Mouse (Mus musculus) MEL (cell line): ENCODE results near the gene Ebna1bp2. TPM values are rescaled to one million over a fixed set of nuclear protein-coding genes. Genes with fewer than 3 reads are reported as not detected.

ENCODE experiments used
- DNase-seq: peaks from one replicate; pipeline ENCODE4 v3.0.0; 2011; ENCODE audit warnings: low read depth, low spot score
- H3K27ac ChIP-seq: 2 replicates; pipeline ENCODE4 v1.5.1; 2012; ENCODE audit warnings: low read depth, mild to moderate bottlenecking, control low read depth, low read length, moderate library complexity; ENCODE audit not compliant: control insufficient read depth
- H3K27me3 ChIP-seq, 2 experiments: fragments of 150-350 bp in 1 of 2; sonication (generic) in 1 of 2; 2 replicates each; pipeline ENCODE4 v1.6.1; 2012; ENCODE audit warnings: low read length in 2 of 2, mild to moderate bottlenecking in 2 of 2, improper control_type of control experiment in 1 of 2, moderate library complexity in 1 of 2; ENCODE audit not compliant: insufficient read depth in 2 of 2, control insufficient read depth in 1 of 2
- H3K36me3 ChIP-seq, 2 experiments: 2 replicates each; pipeline ENCODE4 v1.6.1; 2012 to 2014; ENCODE audit warnings: low read length in 2 of 2, improper control_type of control experiment in 1 of 2, inconsistent platforms in 1 of 2, mild to moderate bottlenecking in 1 of 2; ENCODE audit not compliant: insufficient read depth in 2 of 2, control insufficient read depth in 1 of 2
- H3K4me1 ChIP-seq, 2 experiments: fragments of 150-350 bp in 1 of 2; sonication (generic) in 1 of 2; 2 replicates each; pipeline ENCODE4 v1.6.1; 2012; ENCODE audit warnings: low read length in 2 of 2, improper control_type of control experiment in 1 of 2, mild to moderate bottlenecking in 1 of 2; ENCODE audit not compliant: insufficient read depth in 2 of 2, control insufficient read depth in 1 of 2
- H3K4me3 ChIP-seq, 2 experiments: fragments of 150-350 bp in 1 of 2; sonication (generic) in 1 of 2; 2 replicates each; pipeline ENCODE4 v1.5.1; 2012; ENCODE audit warnings: low read depth in 2 of 2, low read length in 2 of 2, mild to moderate bottlenecking in 2 of 2, moderate library complexity in 2 of 2, control low read depth in 1 of 2, improper control_type of control experiment in 1 of 2; ENCODE audit not compliant: control insufficient read depth in 1 of 2, insufficient read depth in 1 of 2
- H3K79me2 ChIP-seq: 2 replicates; pipeline ENCODE4 v1.6.1; 2012; ENCODE audit warnings: mild to moderate bottlenecking, low read length, moderate library complexity; ENCODE audit not compliant: control insufficient read depth, poor library complexity, insufficient read depth
- H3K9ac ChIP-seq: 2 replicates; pipeline ENCODE4 v1.6.1; 2012; ENCODE audit warnings: low read depth, mild to moderate bottlenecking, control low read depth, low read length, moderate library complexity; ENCODE audit not compliant: control insufficient read depth, poor library complexity, severe bottlenecking
- H3K9me3 ChIP-seq: fragments of 150-350 bp; sonication (generic); replicated peaks from 2 replicates; pipeline ENCODE4 v1.6.1; 2012; ENCODE audit warnings: mild to moderate bottlenecking, low read length, improper control_type of control experiment, moderate library complexity; ENCODE audit not compliant: insufficient read depth
- BHLHE40 ChIP-seq: IDR thresholded peaks from 2 replicates; pipeline ENCODE4 v1.6.1; 2012; ENCODE audit warnings: low read depth, mild to moderate bottlenecking, inconsistent platforms, low read length, improper control_type of control experiment, borderline replicate concordance
- CHD1 ChIP-seq: IDR thresholded peaks from 2 replicates; pipeline ENCODE4 v1.6.1; 2012; ENCODE audit warnings: low read depth, mild to moderate bottlenecking, inconsistent platforms, low read length, improper control_type of control experiment
- CHD2 ChIP-seq: IDR thresholded peaks from 2 replicates; pipeline ENCODE4 v1.6.1; 2011; ENCODE audit warnings: low read length, improper control_type of control experiment
- CTCF ChIP-seq, 3 experiments: IDR thresholded peaks in 2 of 3; conservative IDR thresholded peaks in 1 of 3; 2 replicates each; pipeline ENCODE4 v1.5.1; 2011 to 2012; ENCODE audit warnings: low read length in 3 of 3, low read depth in 2 of 3, mild to moderate bottlenecking in 2 of 3, improper control_type of control experiment in 1 of 3, inconsistent platforms in 1 of 3, mixed read lengths in 1 of 3, moderate library complexity in 1 of 3; ENCODE audit not compliant: control insufficient read depth in 1 of 3, insufficient read depth in 1 of 3, poor library complexity in 1 of 3, severe bottlenecking in 1 of 3
- E2F4 ChIP-seq: IDR thresholded peaks from 2 replicates; pipeline ENCODE4 v1.6.1; 2011; ENCODE audit warnings: low read depth, low read length, improper control_type of control experiment, borderline replicate concordance
- ELF1 ChIP-seq: IDR thresholded peaks from 2 replicates; pipeline ENCODE4 v1.6.1; 2014; ENCODE audit warnings: low read depth, mild to moderate bottlenecking, inconsistent platforms, low read length, improper control_type of control experiment, moderate library complexity
- ETS1 ChIP-seq: IDR thresholded peaks from 2 replicates; pipeline ENCODE4 v1.6.1; 2012; ENCODE audit warnings: low read depth, mild to moderate bottlenecking, inconsistent platforms, low read length, improper control_type of control experiment, moderate library complexity
- GABPA ChIP-seq: IDR thresholded peaks from 2 replicates; pipeline ENCODE4 v1.6.1; 2012; ENCODE audit warnings: low read depth, mild to moderate bottlenecking, inconsistent platforms, low read length, improper control_type of control experiment, moderate library complexity
- GATA1 ChIP-seq: IDR thresholded peaks from 2 replicates; pipeline ENCODE4 v1.6.1; 2011; ENCODE audit warnings: low read depth, low read length, improper control_type of control experiment
- HCFC1 ChIP-seq: IDR thresholded peaks from 2 replicates; pipeline ENCODE4 v1.6.1; 2012; ENCODE audit warnings: low read depth, mild to moderate bottlenecking, inconsistent platforms, low read length, improper control_type of control experiment, moderate library complexity
- JUND ChIP-seq: IDR thresholded peaks from 2 replicates; pipeline ENCODE4 v1.6.1; 2011; ENCODE audit warnings: low read depth, mild to moderate bottlenecking, improper control_type of control experiment, low read length
- KAT2A ChIP-seq: conservative IDR thresholded peaks from 2 replicates; pipeline ENCODE4 v1.6.1; 2012; ENCODE audit warnings: low read depth, low read length, improper control_type of control experiment, inconsistent platforms
- MAZ ChIP-seq: IDR thresholded peaks from 2 replicates; pipeline ENCODE4 v1.6.1; 2012; ENCODE audit warnings: low read depth, mild to moderate bottlenecking, inconsistent platforms, low read length, improper control_type of control experiment
- MEF2A ChIP-seq: IDR thresholded peaks from 2 replicates; pipeline ENCODE4 v1.6.1; 2014; ENCODE audit warnings: low read depth, mild to moderate bottlenecking, inconsistent platforms, low read length, improper control_type of control experiment; ENCODE audit not compliant: poor library complexity, insufficient replicate concordance, severe bottlenecking; ENCODE audit errors: extremely low read depth
- MYB ChIP-seq: IDR thresholded peaks from 2 replicates; pipeline ENCODE4 v1.6.1; 2011; ENCODE audit warnings: mild to moderate bottlenecking, low read depth, low read length, improper control_type of control experiment
- NRF1 ChIP-seq: IDR thresholded peaks from 2 replicates; pipeline ENCODE4 v1.6.1; 2014; ENCODE audit warnings: low read depth, mild to moderate bottlenecking, inconsistent platforms, low read length, improper control_type of control experiment, moderate library complexity; ENCODE audit not compliant: poor library complexity, insufficient read depth, severe bottlenecking
- POLR2A ChIP-seq, 2 experiments: IDR thresholded peaks; 2 replicates each; pipeline ENCODE4 v1.6.1; 2011 to 2012; ENCODE audit warnings: low read length in 2 of 2, mild to moderate bottlenecking in 2 of 2, control low read depth in 1 of 2, improper control_type of control experiment in 1 of 2, low read depth in 1 of 2, moderate library complexity in 1 of 2; ENCODE audit not compliant: control insufficient read depth in 1 of 2, insufficient read depth in 1 of 2, poor library complexity in 1 of 2
- POLR2AphosphoS2 ChIP-seq: IDR thresholded peaks from 2 replicates; pipeline ENCODE4 v1.6.1; 2011; ENCODE audit warnings: low read length, improper control_type of control experiment
- POLR2AphosphoS5 ChIP-seq: IDR thresholded peaks from 2 replicates; pipeline ENCODE4 v1.6.1; 2012; ENCODE audit warnings: low read depth, borderline replicate concordance, mild to moderate bottlenecking, inconsistent platforms, low read length, moderate library complexity, mixed read lengths
- RAD21 ChIP-seq: IDR thresholded peaks from 2 replicates; pipeline ENCODE4 v1.6.1; 2011; ENCODE audit warnings: mild to moderate bottlenecking, low read depth, low read length, improper control_type of control experiment
- RCOR1 ChIP-seq: IDR thresholded peaks from 2 replicates; pipeline ENCODE4 v1.6.1; 2012; ENCODE audit warnings: low read depth, mild to moderate bottlenecking, inconsistent platforms, low read length, improper control_type of control experiment
- SIN3A ChIP-seq: IDR thresholded peaks from 2 replicates; pipeline ENCODE4 v1.6.1; 2012; ENCODE audit warnings: low read length, improper control_type of control experiment, inconsistent platforms
- SMC3 ChIP-seq: IDR thresholded peaks from 2 replicates; pipeline ENCODE4 v1.6.1; 2011; ENCODE audit warnings: low read depth, low read length, improper control_type of control experiment
- TAL1 ChIP-seq: IDR thresholded peaks from 2 replicates; pipeline ENCODE4 v1.6.1; 2012; ENCODE audit warnings: mild to moderate bottlenecking, inconsistent platforms, low read length, moderate library complexity, mixed read lengths
- TCF12 ChIP-seq: IDR thresholded peaks from 2 replicates; pipeline ENCODE4 v1.6.1; 2014; ENCODE audit warnings: low read depth, mild to moderate bottlenecking, inconsistent platforms, low read length, improper control_type of control experiment, moderate library complexity
- UBTF ChIP-seq: IDR thresholded peaks from 2 replicates; pipeline ENCODE4 v1.6.1; 2012; ENCODE audit warnings: low read depth, mild to moderate bottlenecking, inconsistent platforms, low read length, improper control_type of control experiment, moderate library complexity, borderline replicate concordance; ENCODE audit not compliant: insufficient read depth
- USF1 ChIP-seq: IDR thresholded peaks from 2 replicates; pipeline ENCODE4 v1.6.1; 2014; ENCODE audit warnings: low read depth, mild to moderate bottlenecking, inconsistent platforms, low read length, improper control_type of control experiment, moderate library complexity
- USF2 ChIP-seq, 2 experiments: IDR thresholded peaks; 2 replicates each; pipeline ENCODE4 v1.6.1; 2011 to 2012; ENCODE audit warnings: improper control_type of control experiment in 2 of 2, low read length in 2 of 2, borderline replicate concordance in 1 of 2, inconsistent platforms in 1 of 2, low read depth in 1 of 2, mild to moderate bottlenecking in 1 of 2; ENCODE audit not compliant: insufficient read depth in 1 of 2
- ZC3H11A ChIP-seq: IDR thresholded peaks from 2 replicates; pipeline ENCODE4 v1.6.1; 2012; ENCODE audit warnings: low read depth, mild to moderate bottlenecking, inconsistent platforms, low read length, improper control_type of control experiment
- ZMIZ1 ChIP-seq: IDR thresholded peaks from 2 replicates; pipeline ENCODE4 v1.6.1; 2012; ENCODE audit warnings: low read depth, mild to moderate bottlenecking, inconsistent platforms, low read length, improper control_type of control experiment, moderate library complexity
- ZNF384 ChIP-seq: IDR thresholded peaks from 2 replicates; pipeline ENCODE4 v1.6.1; 2012; ENCODE audit warnings: low read depth, mild to moderate bottlenecking, inconsistent platforms, low read length, improper control_type of control experiment
- polyA plus RNA-seq, 2 experiments: library from polyadenylated mRNA; stranded (reverse) in 1 of 2; unstranded in 1 of 2; fragments of >175 nt in 1 of 2; fragments of >200 nt in 1 of 2; gene quantifications; 2 replicates each; pipeline versions ENCODE4 v1.2.1 to v1.2.4; 2012; ENCODE audit warnings: low replicate concordance in 2 of 2, low read depth in 1 of 2; ENCODE audit not compliant: insufficient read length in 2 of 2, insufficient read depth in 1 of 2, missing spikeins in 1 of 2
- total RNA-seq: library from RNA; depleted of rRNA; stranded (reverse); fragments of 300-350 nt; gene quantifications from 2 replicates; pipeline ENCODE4 v1.2.3, GENCODE M21; 2012

The Ebna1bp2 gene
- total and polyA plus RNA-seq, 3 experiments = 357 to 378 TPM; not detected in 1

- TF ChIP-seq POLR2A (IDR thresholded peaks at IDR 0.05; ENCODE audit: control insufficient read depth in 1 of 2, insufficient read depth in 1 of 2, low read depth in 1 of 2, low read length in 2 of 2, poor library complexity in 1 of 2) (no peak), ZNF384 (no peak), CHD2 (no peak), CHD1 (no peak), ETS1 (no peak), SIN3A (no peak), UBTF (no peak)
- H3K36me3 ChIP-seq = no peaks in the 10 kb centered on the region
- H3K4me1 ChIP-seq = no peaks in the 10 kb centered on the region
- H3K9me3 ChIP-seq = no peaks in the 10 kb centered on the region
- H3K9ac ChIP-seq = no peak overlapping the region
- no peak overlapping the region for H3K27ac ChIP-seq
- no peaks in the 10 kb centered on the region for H3K79me2 ChIP-seq
- H3K4me3 ChIP-seq = no peak overlapping the region
- DNase-seq = no peak
- H3K27me3 ChIP-seq = peaks cover 7 to 11% of the 10 kb centered on the region in 2 experiments
These were observed 10.8 kb upstream of the Ebna1bp2 start for GRCm38 (mm10) chr4:118609836-118610235.

- no peaks in the 10 kb centered on the region for H3K36me3 ChIP-seq
- peaks cover 7 to 10% of the 10 kb centered on the region in 2 experiments for H3K27me3 ChIP-seq
- H3K27ac ChIP-seq = no peak overlapping the region
- peak; percentile 50 for DNase-seq
- no peaks in the 10 kb centered on the region for H3K9me3 ChIP-seq
- H3K4me1 ChIP-seq = no peaks in the 10 kb centered on the region
- H3K79me2 ChIP-seq = no peaks in the 10 kb centered on the region
- no peak overlapping the region for H3K9ac ChIP-seq
- no peak overlapping the region for H3K4me3 ChIP-seq
- TF ChIP-seq ELF1 (no peak), BHLHE40 (no peak), MEF2A (no peak), POLR2AphosphoS5 (no peak), ZC3H11A (no peak), POLR2AphosphoS2 (no peak), GATA1 (no peak), NRF1 (no peak), RAD21 (peak; percentile 26), KAT2A (no peak), CHD1 (no peak), TCF12 (no peak), CTCF (IDR thresholded peaks at IDR 0.05 in 2 of 3, conservative IDR thresholded peaks at IDR 0.05 in 1 of 3; ENCODE audit: control insufficient read depth in 1 of 3, insufficient read depth in 1 of 3, low read depth in 2 of 3, low read length in 3 of 3, poor library complexity in 1 of 3, severe bottlenecking in 1 of 3) (peak; percentile 66 to 72 (median 66)), ZNF384 (no peak), JUND (no peak), POLR2A (IDR thresholded peaks at IDR 0.05; ENCODE audit: control insufficient read depth in 1 of 2, insufficient read depth in 1 of 2, low read depth in 1 of 2, low read length in 2 of 2, poor library complexity in 1 of 2) (no peak), USF1 (peak; percentile 74), GABPA (no peak), SMC3 (peak; percentile 38), HCFC1 (no peak), UBTF (no peak), SIN3A (no peak), ZMIZ1 (no peak), TAL1 (no peak), RCOR1 (no peak), E2F4 (no peak), USF2 (IDR thresholded peaks at IDR 0.05; ENCODE audit: borderline replicate concordance in 1 of 2, insufficient read depth in 1 of 2, low read depth in 1 of 2, low read length in 2 of 2) (no peak), ETS1 (no peak), MAZ (no peak), MYB (no peak)
These were observed 8.0 kb upstream of the Ebna1bp2 start for GRCm38 (mm10) chr4:118612619-118613018.
